Mouse (Mus musculus) kidney, postnatal 0 days (tissue): Measurements from ENCODE around the gene Mybpc2. TPM values are rescaled to one million over a fixed set of nuclear protein-coding genes. Genes with fewer than 3 reads are reported as not detected.

ENCODE experiments used
- ATAC-seq: fragments of 200-750 bp; cut with Nextera tagmentation; replicated peaks from 2 replicates; pipeline ENCODE4 v1.8.0; 2017; ENCODE audit warnings: low read depth, moderate number of reproducible peaks, moderate TSS enrichment, moderate library complexity; ENCODE audit not compliant: low FRiP score
- DNase-seq: peaks from one replicate; pipeline ENCODE4 v3.0.0-alpha.2; 2016; ENCODE audit warnings: low spot score
- H3K27ac ChIP-seq: fragments of 300-500 bp; sonication (generic); 2 replicates; pipeline ENCODE4 v1.5.1; 2014; ENCODE audit warnings: mild to moderate bottlenecking
- H3K27me3 ChIP-seq: fragments of 300-500 bp; sonication (generic); 2 replicates; pipeline ENCODE4 v1.6.1; 2014; ENCODE audit warnings: low read length, mixed read lengths; ENCODE audit not compliant: insufficient read depth
- H3K36me3 ChIP-seq: fragments of 300-500 bp; sonication (generic); 2 replicates; pipeline ENCODE4 v1.6.1; 2014; ENCODE audit warnings: low read length, mixed read lengths; ENCODE audit not compliant: insufficient read depth
- H3K4me1 ChIP-seq: fragments of 300-500 bp; sonication (generic); replicated peaks from 2 replicates; pipeline ENCODE4 v1.6.1; 2014; ENCODE audit warnings: antibody characterized with exemption, low read length, mixed read lengths; ENCODE audit not compliant: insufficient read depth
- H3K4me2 ChIP-seq: fragments of 300-500 bp; sonication (generic); 2 replicates; pipeline ENCODE4 v1.6.1; 2014; ENCODE audit warnings: mild to moderate bottlenecking, low read length, moderate library complexity, mixed read lengths
- H3K4me3 ChIP-seq: fragments of 300-500 bp; sonication (generic); replicated peaks from 2 replicates; pipeline ENCODE4 v1.5.1; 2014; ENCODE audit warnings: low read depth, low read length
- H3K9ac ChIP-seq: fragments of 300-500 bp; sonication (generic); 2 replicates; pipeline ENCODE4 v1.6.1; 2014; ENCODE audit warnings: low read depth, low read length
- H3K9me3 ChIP-seq: fragments of 300-500 bp; sonication (generic); replicated peaks from 2 replicates; pipeline ENCODE4 v1.6.1; 2016; ENCODE audit warnings: low read length, inconsistent platforms, mixed read lengths
- CTCF ChIP-seq: IDR thresholded peaks from 2 replicates; pipeline ENCODE4 v1.5.1; 2016; ENCODE audit warnings: antibody characterized with exemption, low read depth, mild to moderate bottlenecking, moderate library complexity
- WGBS: fragments of 180-500 bp; shearing (Covaris S2); extraction: QIAGEN DNeasy Blood & Tissue Kit; methylation state at CpG from one replicate; pipeline ENCODE4 v1.1.7; 2014; 5-methylcytosine and 5-hydroxymethylcytosine counted together
- polyA plus RNA-seq: library from polyadenylated mRNA; unstranded; fragments of >200 nt; fragmentation: Nextera tagmentation; extraction: Ambion mirVana; gene quantifications from 2 replicates; pipeline ENCODE4 v1.2.1, GENCODE M21; 2015

Mybpc2 gene
- polyA plus RNA-seq, 1 experiment from 2014 or later = 0.08 TPM

GRCm38 (mm10) chr7:44472961-44473646 is 51.4 kb downstream of the Mybpc2 start:
- Histone ChIP-seq H3K36me3 (no peaks in the 10 kb centered on the region), H3K4me3 (no peak overlapping the region), H3K4me1 (0 out of 2 replicates have a peak, but pooled peaks cover 7% of the 10 kb centered on the region), H3K9me3 (no peaks in the 10 kb centered on the region), H3K4me2 (no peak overlapping the region), H3K9ac (no peak overlapping the region), H3K27ac (no peak overlapping the region), H3K27me3 (0 out of 2 replicates have a peak, but pooled peaks cover 8% of the 10 kb centered on the region)
- DNase-seq = no peak
- ATAC-seq = no peak
- 50% methylated on average over 9 of the region's 9 CpGs for WGBS
- no peak for TF ChIP-seq CTCF

GRCm38 (mm10) chr7:44472558-44472885 is 51.9 kb downstream of the Mybpc2 start:
- DNase-seq (no peak), ATAC-seq (no peak)
- no peak for TF ChIP-seq CTCF
- H3K36me3 ChIP-seq = no peaks in the 10 kb centered on the region
- no peak overlapping the region for H3K4me3 ChIP-seq
- H3K4me1 ChIP-seq = 0 out of 2 replicates have a peak, but pooled peaks cover 7% of the 10 kb centered on the region
- H3K27me3 ChIP-seq = 0 out of 2 replicates have a peak, but pooled peaks cover 8% of the 10 kb centered on the region
- no peaks in the 10 kb centered on the region for H3K9me3 ChIP-seq
- no peak overlapping the region for H3K4me2 ChIP-seq
- 7% methylated on average over 1 of the region's 1 CpGs for WGBS
- H3K27ac ChIP-seq = no peak overlapping the region
- H3K9ac ChIP-seq = no peak overlapping the region

GRCm38 (mm10) chr7:44471880-44472557 is 52.4 kb downstream of the Mybpc2 start:
- ATAC-seq = no peak
- no peaks in the 10 kb centered on the region for H3K36me3 ChIP-seq
- 0 out of 2 replicates have a peak, but pooled peaks cover 8% of the 10 kb centered on the region for H3K27me3 ChIP-seq
- H3K9me3 ChIP-seq = no peaks in the 10 kb centered on the region
- H3K27ac ChIP-seq = no peak overlapping the region
- 0 out of 2 replicates have a peak, but pooled peaks cover 7% of the 10 kb centered on the region for H3K4me1 ChIP-seq
- no peak overlapping the region for H3K9ac ChIP-seq
- no peak overlapping the region for H3K4me2 ChIP-seq
- no peak for DNase-seq
- no peak for TF ChIP-seq CTCF
- no peak overlapping the region for H3K4me3 ChIP-seq
- 46% methylated on average over 6 of the region's 6 CpGs for WGBS

GRCm38 (mm10) chr7:44470696-44471612 is 53.5 kb downstream of the Mybpc2 start:
- WGBS = 79% methylated on average over 16 of the region's 16 CpGs
- H3K27ac ChIP-seq = no peak overlapping the region
- H3K4me3 ChIP-seq = no peak overlapping the region
- H3K36me3 ChIP-seq = no peaks in the 10 kb centered on the region
- no peaks in the 10 kb centered on the region for H3K9me3 ChIP-seq
- H3K4me2 ChIP-seq = no peak overlapping the region
- H3K4me1 ChIP-seq = 0 out of 2 replicates have a peak, but pooled peaks cover 7% of the 10 kb centered on the region
- no peak for DNase-seq
- no peak for TF ChIP-seq CTCF
- no peak for ATAC-seq
- H3K27me3 ChIP-seq = 0 out of 2 replicates have a peak, but pooled peaks cover 8% of the 10 kb centered on the region
- no peak overlapping the region for H3K9ac ChIP-seq

- no peak for ATAC-seq
- H3K27me3 ChIP-seq = 0 out of 2 replicates have a peak, but pooled peaks cover 8% of the 10 kb centered on the region
- H3K9me3 ChIP-seq = no peaks in the 10 kb centered on the region
- no peak for DNase-seq
- no peak for TF ChIP-seq CTCF
- H3K4me2 ChIP-seq = no peak overlapping the region
- no peak overlapping the region for H3K27ac ChIP-seq
- WGBS = 88% methylated on average over 16 of the region's 16 CpGs
- H3K4me3 ChIP-seq = no peak overlapping the region
- no peaks in the 10 kb centered on the region for H3K36me3 ChIP-seq
- no peak overlapping the region for H3K9ac ChIP-seq
- H3K4me1 ChIP-seq = 0 out of 2 replicates have a peak, but pooled peaks cover 7% of the 10 kb centered on the region
Observed at GRCm38 (mm10) chr7:44469677-44470675, 54.5 kb downstream of the Mybpc2 start.
